Mouse (Mus musculus) forebrain, embryonic 12.5 days (tissue): ENCODE measurements around the gene Adamts6. TPM values are rescaled to one million over a fixed set of nuclear protein-coding genes. Genes with fewer than 3 reads are reported as not detected.

Experiments
- ATAC-seq: fragments of 200-750 bp; cut with Nextera tagmentation; 2 replicates; pipeline ENCODE4 v1.8.0; 2017; ENCODE audit warnings: moderate TSS enrichment; ENCODE audit not compliant: low FRiP score
- H3K27ac ChIP-seq: fragments of 300-500 bp; sonication (generic); 2 replicates; pipeline ENCODE4 v1.5.1; 2016; ENCODE audit warnings: mild to moderate bottlenecking
- H3K27me3 ChIP-seq: fragments of 300-500 bp; sonication (generic); 2 replicates; pipeline ENCODE4 v1.6.1; 2016; ENCODE audit warnings: mild to moderate bottlenecking
- H3K36me3 ChIP-seq: fragments of 300-500 bp; sonication (generic); replicated peaks from 2 replicates; pipeline ENCODE4 v1.6.1; 2016; ENCODE audit warnings: mild to moderate bottlenecking
- H3K4me1 ChIP-seq: fragments of 300-500 bp; sonication (generic); 2 replicates; pipeline ENCODE4 v1.6.1; 2016
- H3K4me2 ChIP-seq: fragments of 300-500 bp; sonication (generic); 2 replicates; pipeline ENCODE4 v1.6.1; 2016; ENCODE audit warnings: mild to moderate bottlenecking, moderate library complexity
- H3K4me3 ChIP-seq: fragments of 300-500 bp; sonication (generic); replicated peaks from 2 replicates; pipeline ENCODE4 v1.5.1; 2016; ENCODE audit warnings: mild to moderate bottlenecking
- H3K9ac ChIP-seq: fragments of 300-500 bp; sonication (generic); 2 replicates; pipeline ENCODE4 v1.6.1; 2016; ENCODE audit warnings: mild to moderate bottlenecking
- H3K9me3 ChIP-seq: fragments of 300-500 bp; sonication (generic); 2 replicates; pipeline ENCODE4 v1.6.1; 2016
- WGBS: fragments of 180-500 bp; shearing (Covaris S2); methylation state at CpG from one replicate; pipeline ENCODE4 v1.1.7; 2016; 5-methylcytosine and 5-hydroxymethylcytosine counted together
- polyA plus RNA-seq: library from polyadenylated mRNA; unstranded; fragments of >200 nt; fragmentation: Nextera tagmentation; extraction: Ambion mirVana; gene quantifications from 2 replicates; pipeline ENCODE4 v1.2.1, GENCODE M21; 2016

Gene Adamts6
- 3.1 and 4.5 TPM in 2 replicates for polyA plus RNA-seq

DNA sequence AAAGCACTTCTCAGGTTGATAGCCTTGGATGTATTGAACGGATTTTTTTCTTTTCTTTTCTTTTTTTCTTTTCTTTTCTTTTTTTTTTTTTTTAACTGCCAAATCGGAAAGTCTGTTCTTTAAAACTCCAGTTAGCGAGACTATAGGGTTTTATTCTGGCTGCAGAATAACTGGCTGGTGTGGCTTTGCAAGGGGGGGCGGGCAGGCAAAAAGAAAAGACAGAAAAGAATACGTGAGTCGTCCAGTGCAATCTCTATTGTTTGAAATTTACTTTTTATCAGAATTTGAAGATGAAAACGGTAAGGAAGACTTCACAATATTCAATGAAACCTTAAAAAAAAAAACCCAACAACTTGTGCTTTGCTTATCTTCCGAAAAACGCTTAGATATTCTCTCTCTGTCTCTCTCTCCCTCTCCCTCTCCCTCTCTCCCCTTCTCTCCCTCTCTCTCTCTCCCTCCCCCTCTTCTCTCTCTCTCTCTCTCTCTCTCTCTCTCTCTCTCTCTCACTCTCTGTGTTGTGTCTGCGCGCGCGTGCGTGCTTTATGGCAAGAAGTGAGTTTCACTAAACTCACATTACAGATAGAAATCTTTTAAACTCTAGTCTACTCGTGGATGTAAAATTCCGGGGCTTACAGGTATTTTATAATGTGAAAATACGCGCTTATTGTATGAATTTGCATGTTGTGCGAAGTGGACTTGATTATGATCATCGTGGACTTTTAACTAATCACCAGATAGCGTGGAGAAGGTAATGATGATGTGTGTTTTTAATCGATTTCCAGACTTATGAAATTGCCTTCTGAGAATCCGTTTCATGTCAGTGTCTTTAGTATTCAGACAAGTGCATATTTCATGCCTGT, at the start of gene Adamts6:
Gene Adamts6, plus strand, starts transcription at position 470 of the 860 bp plus-strand sequence.
- Histone ChIP-seq H3K4me3 (peak within 1 kb of the TSS; percentile 42), H3K9me3 (no peaks in the 10 kb centered on the region), H3K9ac (peak within 1 kb of the TSS; percentile 59), H3K4me1 (peaks cover 13% of the 10 kb centered on the region), H3K27ac (peak within 1 kb of the TSS; percentile 80), H3K27me3 (no peaks in the 10 kb centered on the region), H3K4me2 (peak within 1 kb of the TSS; percentile 50), H3K36me3 (no peaks in the 10 kb centered on the region)
- ATAC-seq: no peak
- 1% methylated on average over 23 of the region's 23 CpGs for WGBS

DNA sequence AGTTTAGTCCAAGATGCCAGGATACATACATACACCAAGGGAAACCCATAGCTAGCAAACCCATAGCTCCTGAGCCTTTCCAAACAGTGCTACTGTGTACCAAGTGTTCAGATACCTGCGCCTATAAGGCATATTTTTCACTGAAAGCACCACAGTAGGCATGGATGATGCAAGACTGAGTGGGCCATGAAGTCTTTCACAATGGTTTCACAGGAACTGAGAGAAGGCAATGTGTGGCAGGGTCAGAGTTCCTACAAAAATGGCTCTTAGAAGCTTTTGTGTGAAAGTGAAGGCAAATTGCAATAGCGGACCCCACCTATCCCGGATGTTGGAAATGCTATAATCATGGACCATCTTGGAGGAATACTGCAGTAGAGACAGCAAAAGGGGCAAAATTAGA, 28.6 kb upstream of the Adamts6 start:
- WGBS: 96% methylated on average over 3 of the region's 3 CpGs
- no peak overlapping the region for H3K4me3 ChIP-seq
- no peak overlapping the region for H3K27ac ChIP-seq
- H3K9me3 ChIP-seq: no peaks in the 10 kb centered on the region
- no peaks in the 10 kb centered on the region for H3K36me3 ChIP-seq
- no peaks in the 10 kb centered on the region for H3K27me3 ChIP-seq
- no peak overlapping the region for H3K4me2 ChIP-seq
- no peak for ATAC-seq
- no peak overlapping the region for H3K9ac ChIP-seq
- H3K4me1 ChIP-seq: no peaks in the 10 kb centered on the region

DNA sequence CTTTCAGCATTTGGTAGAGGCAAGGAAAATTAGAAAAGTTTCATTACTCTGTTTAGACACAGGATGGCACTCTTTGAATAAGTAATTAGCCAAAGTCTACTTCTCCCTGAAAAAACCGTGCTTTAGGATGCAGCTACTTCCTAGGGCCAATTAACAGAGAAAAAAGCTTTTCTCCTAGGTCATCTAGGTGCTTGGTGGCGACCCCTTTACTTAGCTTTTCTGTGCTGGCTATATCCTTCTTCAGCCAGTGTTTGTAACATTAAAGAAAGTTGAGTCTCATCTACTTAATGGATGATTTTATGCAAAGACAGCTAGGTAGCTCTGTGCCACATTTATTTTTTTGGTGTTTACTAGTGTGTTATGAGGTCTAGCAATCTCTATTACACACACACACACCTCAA, 2.6 kb upstream of the Adamts6 start:
- peak overlapping the region; percentile 50; the same call in 1 of the 2 replicates for H3K4me2 ChIP-seq
- WGBS: 1% methylated on average over 2 of the region's 2 CpGs
- no peaks in the 10 kb centered on the region for H3K9me3 ChIP-seq
- peak overlapping the region; percentile 54; the same call in 1 of the 2 replicates for H3K27ac ChIP-seq
- no peak overlapping the region for H3K4me3 ChIP-seq
- H3K4me1 ChIP-seq: peaks cover 13% of the 10 kb centered on the region
- H3K9ac ChIP-seq: no peak overlapping the region
- no peaks in the 10 kb centered on the region for H3K36me3 ChIP-seq
- no peak for ATAC-seq
- H3K27me3 ChIP-seq: no peaks in the 10 kb centered on the region

GRCm38 (mm10) chr13:104285737-104286311, 1.8 kb upstream of the Adamts6 start:
- peak overlapping the region; percentile 54; the same call in 1 of the 2 replicates for H3K9ac ChIP-seq
- no peak for ATAC-seq
- H3K9me3 ChIP-seq: no peaks in the 10 kb centered on the region
- 2% methylated on average over 10 of the region's 10 CpGs for WGBS
- H3K36me3 ChIP-seq: no peaks in the 10 kb centered on the region
- H3K27me3 ChIP-seq: no peaks in the 10 kb centered on the region
- H3K4me1 ChIP-seq: peaks cover 13% of the 10 kb centered on the region
- peak overlapping the region; percentile 50 for H3K4me2 ChIP-seq
- peak overlapping the region; percentile 54 for H3K27ac ChIP-seq
- peak overlapping the region; percentile 42 for H3K4me3 ChIP-seq

DNA sequence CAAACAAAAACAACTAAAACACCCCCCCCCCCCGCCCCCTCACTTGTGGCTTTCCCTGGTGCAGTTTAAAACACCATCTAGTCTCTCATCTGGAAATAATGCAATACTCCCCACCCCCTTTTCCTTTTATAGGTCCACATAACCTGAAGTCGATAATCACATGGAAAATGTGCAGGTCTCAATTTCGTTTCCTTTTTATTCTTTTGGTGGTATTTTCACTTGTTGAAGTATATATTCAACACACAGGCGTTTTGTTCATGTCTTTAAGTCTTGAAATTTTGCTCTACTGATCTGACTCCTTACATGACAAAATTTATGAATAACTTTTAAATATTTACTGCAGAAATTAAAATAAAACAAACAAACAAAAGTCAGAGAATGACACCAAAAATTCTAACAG, 1.3 kb upstream of the Adamts6 start:
- Histone ChIP-seq H3K36me3 (no peaks in the 10 kb centered on the region), H3K9ac (peak overlapping the region; percentile 51; the same call in 1 of the 2 replicates), H3K4me2 (peak overlapping the region; percentile 50), H3K27me3 (no peaks in the 10 kb centered on the region), H3K9me3 (no peaks in the 10 kb centered on the region), H3K4me3 (peak overlapping the region; percentile 42), H3K4me1 (peaks cover 13% of the 10 kb centered on the region), H3K27ac (peak overlapping the region; percentile 80)
- WGBS: 3% methylated on average over 4 of the region's 4 CpGs
- peak; percentile 16; the same call in 1 of the 2 replicates for ATAC-seq

DNA sequence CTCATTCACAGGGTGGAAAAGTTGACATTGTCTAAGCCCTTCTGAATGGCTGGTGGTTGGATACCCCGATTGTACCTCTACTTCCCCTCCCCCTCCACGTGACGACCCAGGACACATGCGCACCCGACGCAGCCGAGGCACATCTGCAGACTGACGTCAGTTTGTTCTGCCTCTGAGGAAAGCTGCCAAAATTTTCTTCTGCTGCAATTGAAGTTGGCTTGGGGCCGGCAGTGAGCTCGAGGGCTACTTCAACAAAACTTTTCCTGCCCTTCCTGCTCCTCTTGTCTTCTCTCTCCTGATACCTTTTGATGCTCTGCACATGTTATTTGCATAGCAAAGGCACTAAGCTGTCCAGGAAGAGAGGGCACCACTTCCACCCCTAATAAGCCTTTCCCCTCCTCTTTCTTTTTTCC, 732 bp upstream of the Adamts6 start:
- peak; percentile 94 for ATAC-seq
- under 1% methylated on average over 10 of the region's 10 CpGs for WGBS
- H3K27ac ChIP-seq: peak overlapping the region; percentile 80
- H3K4me3 ChIP-seq: peak overlapping the region; percentile 42
- peak overlapping the region; percentile 51; the same call in 1 of the 2 replicates for H3K9ac ChIP-seq
- H3K9me3 ChIP-seq: no peaks in the 10 kb centered on the region
- H3K27me3 ChIP-seq: no peaks in the 10 kb centered on the region
- H3K36me3 ChIP-seq: no peaks in the 10 kb centered on the region
- peaks cover 13% of the 10 kb centered on the region for H3K4me1 ChIP-seq
- peak overlapping the region; percentile 50 for H3K4me2 ChIP-seq

GRCm38 (mm10) chr13:104288226-104288859, 708 bp downstream of the Adamts6 start:
- peak overlapping the region; percentile 59 for H3K9ac ChIP-seq
- no peaks in the 10 kb centered on the region for H3K9me3 ChIP-seq
- no peaks in the 10 kb centered on the region for H3K36me3 ChIP-seq
- H3K4me2 ChIP-seq: peak overlapping the region; percentile 50
- H3K27ac ChIP-seq: peak overlapping the region; percentile 46; the same call in 1 of the 2 replicates
- H3K4me1 ChIP-seq: peaks cover 13% of the 10 kb centered on the region
- under 1% methylated on average over 7 of the region's 7 CpGs for WGBS
- H3K27me3 ChIP-seq: no peaks in the 10 kb centered on the region
- H3K4me3 ChIP-seq: peak overlapping the region; percentile 42
- peak; percentile 31; the same call in 1 of the 2 replicates for ATAC-seq

DNA sequence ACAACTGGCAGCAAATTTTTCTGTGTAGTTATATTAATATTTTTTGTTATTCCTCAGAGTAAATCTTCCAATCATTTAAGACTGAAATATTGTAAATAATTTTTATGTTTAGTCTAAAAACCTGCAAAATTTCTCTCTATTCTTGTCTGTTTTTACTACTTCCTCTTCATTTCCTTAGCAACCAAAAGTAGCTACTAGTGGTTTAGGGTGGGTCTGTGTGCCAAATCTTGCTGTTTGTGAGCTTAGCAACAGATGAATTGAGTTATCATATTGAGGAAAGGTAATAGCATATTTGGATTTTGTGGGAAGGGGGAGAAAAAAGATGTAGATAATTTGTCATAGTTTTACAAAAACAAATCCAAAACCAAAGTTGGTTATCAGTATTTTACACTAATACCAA, 1.5 kb downstream of the Adamts6 start:
- Histone ChIP-seq H3K4me3 (no peak overlapping the region), H3K27ac (no peak overlapping the region), H3K4me2 (peak overlapping the region; percentile 50; the same call in 1 of the 2 replicates), H3K9me3 (no peaks in the 10 kb centered on the region), H3K4me1 (peaks cover 13% of the 10 kb centered on the region), H3K27me3 (no peaks in the 10 kb centered on the region), H3K36me3 (no peaks in the 10 kb centered on the region), H3K9ac (no peak overlapping the region)
- no peak for ATAC-seq

DNA sequence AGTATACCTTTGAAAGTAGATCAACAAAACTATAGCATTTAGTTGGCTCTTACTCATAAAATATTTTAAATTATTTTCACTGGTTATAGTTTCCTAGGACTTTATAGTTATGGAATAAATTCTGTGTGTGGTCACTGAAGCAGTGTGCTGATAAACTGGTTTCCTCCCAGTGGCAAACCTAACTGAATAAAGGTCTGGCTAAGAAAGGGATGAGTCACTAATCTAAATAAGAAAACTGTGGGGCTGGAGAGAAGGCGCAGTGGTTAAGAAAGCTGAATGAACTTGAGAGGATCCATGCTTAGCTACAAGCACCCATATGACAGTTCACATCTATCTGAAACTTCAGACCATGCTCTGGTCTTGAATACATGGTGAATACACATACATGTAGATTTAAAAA, 7.8 kb downstream of the Adamts6 start:
- H3K36me3 ChIP-seq: no peaks in the 10 kb centered on the region; the same call in 1 of the 2 replicates
- no peak for ATAC-seq
- H3K4me2 ChIP-seq: no peak overlapping the region
- no peak overlapping the region for H3K9ac ChIP-seq
- H3K27me3 ChIP-seq: no peaks in the 10 kb centered on the region
- 94% methylated on average over 1 of the region's 1 CpGs for WGBS
- no peak overlapping the region for H3K4me3 ChIP-seq
- no peaks in the 10 kb centered on the region for H3K4me1 ChIP-seq
- H3K27ac ChIP-seq: no peak overlapping the region
- H3K9me3 ChIP-seq: no peaks in the 10 kb centered on the region

GRCm38 (mm10) chr13:104329336-104329735, 41.7 kb downstream of the Adamts6 start:
- no peak overlapping the region for H3K27ac ChIP-seq
- H3K4me1 ChIP-seq: no peaks in the 10 kb centered on the region
- WGBS: 97% methylated on average over 3 of the region's 3 CpGs
- ATAC-seq: no peak
- no peaks in the 10 kb centered on the region for H3K9me3 ChIP-seq
- no peak overlapping the region for H3K4me2 ChIP-seq
- peaks cover 3% of the 10 kb centered on the region; the same call in 1 of the 2 replicates for H3K36me3 ChIP-seq
- H3K27me3 ChIP-seq: no peaks in the 10 kb centered on the region
- no peak overlapping the region for H3K9ac ChIP-seq
- no peak overlapping the region for H3K4me3 ChIP-seq

- Histone ChIP-seq H3K4me1 (no peaks in the 10 kb centered on the region), H3K27ac (no peak overlapping the region), H3K4me3 (no peak overlapping the region), H3K9ac (no peak overlapping the region), H3K4me2 (no peak overlapping the region), H3K36me3 (peaks cover 3% of the 10 kb centered on the region; the same call in 1 of the 2 replicates), H3K27me3 (no peaks in the 10 kb centered on the region), H3K9me3 (no peaks in the 10 kb centered on the region)
- no peak for ATAC-seq
- 94% methylated on average over 2 of the region's 2 CpGs for WGBS
Measured at GRCm38 (mm10) chr13:104329742-104330141, 42.1 kb downstream of the Adamts6 start.

DNA sequence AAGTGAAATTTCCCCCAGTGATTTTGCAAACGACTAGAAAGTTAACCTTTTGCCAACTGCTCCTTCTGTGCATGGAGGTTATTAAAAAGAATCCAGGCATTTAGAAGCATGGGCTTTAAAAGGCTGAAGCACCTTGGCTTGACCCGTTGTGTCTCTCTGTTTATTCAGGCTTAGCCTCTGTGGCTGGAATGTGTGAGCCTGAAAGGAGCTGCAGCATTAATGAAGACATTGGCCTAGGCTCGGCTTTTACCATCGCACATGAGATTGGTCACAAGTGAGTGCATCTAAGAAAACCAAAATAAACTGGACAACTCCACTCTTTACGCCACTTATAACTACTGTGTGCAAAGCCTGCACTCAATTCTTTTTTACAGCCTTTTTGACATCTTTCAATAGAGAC, 65.0 kb downstream of the Adamts6 start:
- ATAC-seq: no peak
- H3K4me1 ChIP-seq: peaks cover 3% of the 10 kb centered on the region; the same call in 1 of the 2 replicates
- no peak overlapping the region for H3K27ac ChIP-seq
- WGBS: 44% methylated on average over 5 of the region's 5 CpGs
- no peak overlapping the region for H3K9ac ChIP-seq
- no peak overlapping the region for H3K4me3 ChIP-seq
- no peaks in the 10 kb centered on the region for H3K27me3 ChIP-seq
- H3K4me2 ChIP-seq: no peak overlapping the region
- H3K9me3 ChIP-seq: no peaks in the 10 kb centered on the region
- no peaks in the 10 kb centered on the region; the same call in 1 of the 2 replicates for H3K36me3 ChIP-seq
